Mouse (Mus musculus) spleen, adult 18-20 months (tissue): ENCODE results near the gene Gm49354.
A peak's percentile ranks its signal among the peaks of the same experiment; 100 is the strongest.
"Not testable (repeated sequence)": the region's sequence is repeated elsewhere in the genome, so short reads cannot be mapped to it uniquely, and the experiment has no call there.

ENCODE experiments used
- DNase-seq, 2 experiments: peaks; one replicate each; pipeline ENCODE4 v3.0.0; 2022; ENCODE audit warnings: mixed read lengths in 2 of 2

Gene Gm49354

DNA sequence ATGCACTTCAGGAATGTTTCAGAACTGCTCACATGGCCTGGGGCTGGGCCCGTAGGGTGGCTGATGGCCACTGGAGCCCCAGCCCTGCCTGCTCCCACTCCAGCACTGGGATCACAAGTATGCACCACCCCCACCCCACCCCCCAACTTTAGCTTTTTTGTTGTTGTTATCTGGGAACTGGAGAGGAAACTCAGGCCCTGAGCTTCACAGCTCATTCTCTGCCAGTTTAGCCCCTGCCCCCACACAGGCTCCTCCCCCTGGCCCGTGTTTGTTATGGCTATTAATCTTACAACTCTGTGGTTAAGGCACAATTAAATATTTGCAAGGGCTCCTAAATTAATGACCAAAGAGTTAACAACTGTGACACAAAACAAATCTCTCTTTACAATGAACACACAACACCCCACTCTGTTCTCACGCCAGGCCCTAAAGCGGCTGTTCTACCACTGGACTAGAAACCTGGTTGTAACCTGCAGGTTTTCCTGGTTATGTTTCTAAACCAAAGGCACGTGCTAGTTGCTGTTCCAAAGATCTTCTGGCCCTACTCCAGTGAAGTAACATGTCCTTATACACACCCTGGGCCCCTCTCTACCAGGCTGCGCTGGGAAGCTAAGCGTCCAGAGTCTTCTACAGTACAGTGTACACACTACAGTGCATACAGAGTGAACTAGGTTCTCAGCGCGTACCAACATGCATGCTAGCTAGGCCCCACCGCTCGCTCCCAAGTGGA lies 15.1 kb downstream of the Gm49354 start:
- DNase-seq = no peak

DNA sequence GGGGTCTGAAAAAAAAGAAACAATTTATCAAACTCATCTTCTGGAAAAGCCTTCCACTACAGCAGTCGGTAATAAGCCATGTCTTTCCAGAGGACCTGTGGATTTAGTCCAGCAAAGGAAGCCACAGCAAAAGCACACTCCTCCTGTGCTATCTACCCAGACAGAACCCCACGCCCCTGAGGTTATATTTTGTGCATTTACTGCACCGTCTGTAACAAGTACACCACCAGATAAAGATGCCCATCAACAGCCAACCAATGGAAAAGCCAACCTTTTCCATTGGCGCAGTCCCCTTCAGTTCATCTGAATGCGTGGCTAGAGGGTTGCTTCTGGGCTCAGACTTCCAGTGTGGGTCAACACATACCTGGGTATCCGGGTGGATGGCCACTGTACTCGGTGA lies 19.3 kb downstream of the Gm49354 start:
- DNase-seq = no peak

DNA sequence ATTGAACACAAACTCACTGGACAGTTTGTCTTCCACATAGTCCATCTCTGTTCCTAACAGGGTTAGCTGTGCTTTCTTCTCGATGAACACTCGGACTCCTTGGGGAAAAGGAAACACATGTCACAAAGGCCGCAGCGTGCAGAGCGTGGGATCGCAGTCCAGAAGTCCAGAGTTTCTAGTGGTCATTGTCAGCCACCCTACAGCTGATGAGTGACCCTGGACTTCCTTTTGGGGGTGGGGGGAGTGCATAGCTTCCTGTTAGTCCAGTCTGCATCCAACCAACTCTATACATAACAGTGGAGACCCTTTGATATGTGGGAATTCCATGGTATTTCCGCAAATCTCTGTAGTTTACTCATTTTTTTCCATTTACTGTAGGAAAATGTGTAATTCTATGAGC lies 25.1 kb downstream of the Gm49354 start:
- DNase-seq = no peak

DNA sequence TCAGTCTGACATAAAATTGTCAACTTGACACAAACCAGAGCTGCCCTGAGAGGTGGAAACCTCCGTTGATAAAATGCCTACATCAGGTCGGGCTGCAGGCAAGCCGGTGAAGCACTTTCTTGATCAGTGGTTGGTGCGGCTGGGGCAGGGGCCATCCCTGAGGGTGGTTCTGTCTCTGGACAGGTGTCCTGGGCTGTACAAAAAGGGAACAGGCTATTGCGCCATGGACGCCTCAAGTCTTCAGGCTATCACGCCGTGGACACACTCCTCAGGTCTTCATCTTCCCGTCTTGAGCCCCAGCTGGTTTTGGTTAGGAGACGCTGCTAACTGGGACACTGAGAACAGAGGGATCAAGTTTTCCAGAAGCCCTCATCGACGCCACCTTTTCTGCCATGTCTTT lies 31.7 kb downstream of the Gm49354 start:
- no peak for DNase-seq

DNA sequence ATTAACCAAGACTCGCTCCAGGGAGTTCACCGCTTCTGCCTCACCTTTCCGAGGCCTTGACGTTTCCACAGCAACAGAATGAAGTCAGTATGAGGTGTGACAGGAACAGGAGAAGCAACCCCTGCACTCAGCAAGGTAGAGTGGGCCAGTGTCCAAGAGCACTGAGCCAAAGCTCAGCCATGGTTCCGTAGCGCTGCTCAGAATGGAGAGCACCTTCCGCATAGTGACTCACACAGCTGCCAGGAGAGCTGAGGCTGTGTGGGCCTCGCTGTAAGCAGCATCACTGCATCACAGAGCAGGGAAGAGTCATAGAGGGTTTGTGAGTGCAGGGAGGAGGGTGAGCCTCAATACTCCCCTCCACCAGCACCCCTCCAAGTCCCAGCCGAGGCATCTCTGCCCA lies 35.3 kb downstream of the Gm49354 start, which contains the start of gene 1700014D04Rik:
1700014D04Rik (minus strand) TSS at position 42 of the 400 bp plus-strand sequence.
- DNase-seq = no peak

DNA sequence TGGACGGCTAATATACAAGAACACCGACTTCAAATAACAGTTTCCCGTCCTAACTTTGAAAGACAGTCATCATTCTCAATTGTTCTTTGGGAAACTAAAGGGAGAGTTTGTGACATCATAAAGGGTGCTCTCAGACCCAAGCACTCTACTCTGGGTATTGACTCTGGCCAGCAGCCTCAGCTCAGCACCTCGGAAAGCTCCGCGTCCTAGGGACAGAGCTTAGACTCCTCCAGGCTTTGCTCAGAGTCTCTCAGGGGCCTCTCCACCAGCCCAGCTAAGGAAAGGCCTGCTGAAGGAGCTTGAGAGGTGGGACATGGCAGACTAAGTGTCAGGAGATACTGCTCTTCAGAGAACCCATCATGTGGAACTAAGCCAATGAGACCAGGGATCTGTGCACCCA lies 35.9 kb downstream of the Gm49354 start:
- no peak for DNase-seq

DNA sequence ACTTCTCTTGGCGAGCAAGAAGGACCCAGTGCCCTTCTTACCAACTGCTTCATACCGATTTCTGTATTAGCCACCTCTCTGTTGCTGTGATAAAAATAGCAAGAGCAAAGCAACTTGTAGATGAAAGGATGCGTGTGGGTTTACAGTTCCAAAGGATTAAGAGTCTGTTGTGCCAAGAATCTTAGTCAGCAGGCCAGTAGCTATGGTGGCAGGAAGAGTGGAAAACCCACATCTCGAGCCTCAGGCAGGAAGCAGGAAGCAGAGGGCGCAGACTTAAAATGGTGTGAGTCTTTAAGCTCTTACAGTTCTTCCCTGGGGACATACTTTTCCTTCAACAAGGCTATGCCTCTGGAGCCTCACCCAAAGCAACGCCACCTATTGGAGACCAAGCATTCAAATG lies 36.6 kb downstream of the Gm49354 start:
- DNase-seq = no peak

DNA sequence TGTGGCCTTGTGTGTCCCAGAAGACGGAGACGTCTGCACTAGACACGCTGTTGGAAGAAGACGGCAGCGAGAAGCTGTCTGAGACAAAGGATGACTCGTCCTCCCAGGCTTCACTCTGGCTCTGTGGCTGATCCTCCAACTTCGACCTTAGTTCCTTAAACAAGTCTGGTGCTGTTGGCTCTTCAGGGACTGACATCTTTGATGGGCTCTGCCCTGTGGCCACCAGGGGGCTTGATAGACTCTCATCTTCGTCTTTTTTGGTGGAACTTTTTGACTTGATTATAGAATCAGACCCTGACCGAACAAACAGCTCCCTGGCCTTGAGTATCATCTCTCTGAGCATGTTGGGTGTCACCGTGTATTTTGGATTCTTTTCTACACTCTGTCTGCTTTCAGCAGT lies 40.3 kb downstream of the Gm49354 start:
- DNase-seq = peak in 1 of 2 experiments; percentile 11

DNA sequence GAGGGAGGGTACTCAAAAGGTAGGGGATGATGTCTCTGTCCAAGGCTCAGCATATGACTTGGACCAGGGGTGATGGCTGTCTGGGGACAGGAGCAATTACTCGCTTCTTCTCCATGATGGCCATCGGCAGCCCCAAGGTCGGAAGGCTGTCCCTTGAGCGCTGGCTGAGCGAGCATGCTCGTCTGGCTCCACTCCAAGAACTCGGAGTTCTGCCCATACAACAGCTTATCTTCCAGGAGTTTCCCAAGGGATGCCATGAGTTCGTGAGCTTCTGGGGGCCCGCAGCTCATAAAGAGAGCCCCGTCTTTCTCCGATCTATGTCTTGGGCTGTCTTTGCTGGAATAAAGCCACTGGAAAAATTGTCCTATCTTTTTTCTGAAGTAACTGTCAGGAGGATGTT lies 40.9 kb downstream of the Gm49354 start:
- no peak for DNase-seq

DNA sequence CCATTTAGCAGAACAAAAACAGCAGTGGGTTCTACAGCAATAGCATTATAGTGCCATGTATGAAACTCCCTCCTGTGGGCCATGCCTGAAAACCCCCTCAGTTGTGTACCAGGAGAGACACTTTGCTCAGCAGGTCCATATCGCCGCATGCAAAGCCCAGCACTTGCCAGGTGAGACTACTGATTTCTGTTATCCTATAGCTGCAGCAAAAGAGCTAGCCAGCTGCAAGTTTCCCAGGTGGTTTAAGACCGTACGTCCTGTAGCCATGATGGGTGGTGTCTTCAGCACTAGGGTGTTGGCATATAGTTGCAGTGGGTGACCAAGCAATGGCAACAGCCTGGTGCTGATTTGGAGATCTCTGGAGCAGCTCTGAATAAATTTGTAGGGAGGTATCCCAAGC lies 42.6 kb downstream of the Gm49354 start:
- no peak for DNase-seq

DNA sequence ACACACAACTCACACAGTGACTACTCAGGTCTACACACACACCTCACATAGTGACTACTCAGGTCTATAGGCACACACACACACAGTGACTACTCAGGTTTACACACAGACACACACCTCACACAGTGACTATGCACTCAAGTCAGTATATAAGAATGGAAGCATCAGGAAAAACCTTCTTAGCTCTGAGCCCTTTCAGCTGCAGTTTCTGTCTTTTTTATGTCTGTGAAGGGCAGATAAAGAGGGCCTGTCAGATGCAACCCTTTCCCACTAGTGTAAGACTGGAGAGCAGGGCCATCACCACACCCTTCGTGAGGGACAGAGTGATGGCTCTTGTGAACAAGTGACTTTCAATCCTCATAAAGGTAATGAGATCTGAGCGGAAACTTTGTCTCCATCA lies 43.6 kb downstream of the Gm49354 start:
- DNase-seq = no peak

DNA sequence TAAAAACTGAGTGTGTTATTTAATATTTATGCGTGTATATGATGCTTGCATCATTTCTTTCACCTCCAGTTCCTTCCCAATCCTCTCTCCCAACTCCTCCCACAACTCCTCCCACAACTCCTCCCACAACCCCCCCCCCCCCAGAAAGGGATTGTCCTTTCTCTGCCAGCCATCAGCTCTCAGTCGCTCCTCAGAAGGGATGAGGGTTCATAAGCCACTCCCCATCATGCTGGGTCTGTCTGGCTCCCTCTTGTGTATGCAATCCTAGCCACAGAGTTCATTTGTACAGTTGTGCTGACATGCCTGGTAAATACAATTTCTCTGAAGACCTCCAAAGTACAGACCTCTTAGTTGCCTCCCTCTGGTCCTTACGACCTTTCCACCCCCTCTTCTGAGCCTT lies 46.9 kb downstream of the Gm49354 start:
- no peak for DNase-seq

DNA sequence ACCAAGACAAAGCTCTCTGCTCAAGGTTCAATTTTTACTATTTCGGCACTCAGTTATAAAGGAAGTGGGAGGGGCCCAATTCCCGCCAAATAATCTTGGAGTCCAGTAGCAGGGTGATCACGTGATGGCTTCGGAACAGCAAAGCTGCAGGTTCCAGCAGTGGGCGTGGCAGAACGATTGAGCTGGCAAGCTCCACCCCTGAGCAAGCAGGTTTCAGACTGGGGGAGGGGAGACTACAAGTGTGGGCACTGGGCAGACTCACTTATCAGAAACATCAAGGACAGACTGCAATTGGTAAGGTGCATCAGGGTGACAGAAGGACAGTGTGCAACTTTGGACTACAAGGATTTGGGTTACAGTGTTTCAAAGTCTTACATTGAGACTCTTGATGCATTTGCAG lies 47.7 kb downstream of the Gm49354 start:
- not testable (repeated sequence) for DNase-seq

DNA sequence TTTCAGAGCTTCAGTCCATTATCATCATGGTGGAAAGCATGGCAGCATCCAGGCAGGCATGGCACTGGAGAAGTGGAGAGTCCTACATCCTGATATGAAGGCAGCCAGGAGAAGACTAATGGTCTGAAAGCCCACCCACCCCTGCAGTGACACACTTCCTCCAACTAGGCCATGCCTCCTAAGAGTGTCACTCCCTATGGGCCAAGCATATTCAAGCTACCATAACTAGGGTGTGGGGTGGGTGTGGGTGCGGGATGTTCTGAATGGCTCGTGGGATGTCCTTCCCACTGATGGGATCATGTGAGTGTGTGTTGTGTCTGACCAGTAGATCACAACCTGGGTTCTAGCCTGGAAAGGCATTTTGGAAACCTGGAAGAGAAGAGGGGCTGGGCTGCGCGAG lies 48.1 kb downstream of the Gm49354 start:
- no peak for DNase-seq

DNA sequence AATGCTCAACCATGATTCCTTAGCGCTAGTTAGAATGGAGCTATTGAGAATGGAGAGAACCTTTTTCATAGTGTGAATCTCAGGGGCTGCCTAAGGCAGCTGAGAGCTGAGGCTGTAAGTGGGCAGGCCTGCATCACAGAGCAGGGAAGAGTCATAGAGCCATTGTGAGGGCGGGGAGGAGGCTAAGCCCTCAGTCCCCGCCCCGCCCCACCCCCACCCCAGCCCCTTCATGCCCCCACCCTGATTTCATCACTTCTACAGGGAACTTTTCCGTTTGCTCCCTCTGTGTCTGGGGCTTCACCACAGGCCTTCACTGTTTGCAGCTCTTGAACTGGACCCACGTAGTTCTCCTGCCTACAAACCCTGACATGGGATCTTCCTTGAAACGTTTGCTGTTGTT lies 50.4 kb downstream of the Gm49354 start, which contains the start of gene Spata31d1d:
Spata31d1d (minus strand) TSS at position 101 of the 400 bp plus-strand sequence.
- no peak for DNase-seq

DNA sequence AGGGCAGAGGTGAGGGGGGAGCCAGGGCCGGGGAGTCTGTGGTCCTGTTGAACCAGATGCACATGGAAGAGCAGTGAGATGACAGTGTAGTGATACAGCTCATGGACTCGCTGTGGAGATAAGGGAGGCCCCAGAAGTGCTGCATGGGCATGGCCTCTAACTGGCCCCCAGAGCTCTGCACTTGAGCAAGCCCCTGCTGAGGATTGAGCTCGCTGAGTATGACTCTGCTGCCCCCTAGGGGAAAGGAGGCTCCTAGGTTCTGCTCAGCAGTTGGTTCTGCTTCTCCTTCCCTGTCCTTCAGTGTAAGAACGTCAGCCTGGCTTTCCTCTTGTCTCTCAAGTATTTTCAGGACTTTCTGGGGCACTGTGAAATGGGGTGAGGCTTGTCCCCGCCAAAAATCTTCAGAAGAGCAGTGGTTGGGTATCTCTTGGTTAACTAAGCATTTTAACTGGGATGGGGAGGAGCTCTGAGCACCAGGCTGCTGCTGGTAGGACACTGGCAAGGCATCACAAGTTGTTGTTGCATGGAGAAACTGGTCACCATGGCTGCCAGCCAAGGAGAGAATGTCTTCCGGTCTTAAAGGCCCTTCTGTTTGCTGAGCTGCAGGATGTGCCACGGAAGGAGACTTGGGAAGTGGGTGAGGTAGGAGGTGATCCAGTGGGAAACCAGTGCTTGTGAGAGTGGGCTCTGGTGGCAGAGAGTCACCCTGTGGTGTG lies 53.5 kb downstream of the Gm49354 start:
- peak; percentile 53 to 76 for DNase-seq

DNA sequence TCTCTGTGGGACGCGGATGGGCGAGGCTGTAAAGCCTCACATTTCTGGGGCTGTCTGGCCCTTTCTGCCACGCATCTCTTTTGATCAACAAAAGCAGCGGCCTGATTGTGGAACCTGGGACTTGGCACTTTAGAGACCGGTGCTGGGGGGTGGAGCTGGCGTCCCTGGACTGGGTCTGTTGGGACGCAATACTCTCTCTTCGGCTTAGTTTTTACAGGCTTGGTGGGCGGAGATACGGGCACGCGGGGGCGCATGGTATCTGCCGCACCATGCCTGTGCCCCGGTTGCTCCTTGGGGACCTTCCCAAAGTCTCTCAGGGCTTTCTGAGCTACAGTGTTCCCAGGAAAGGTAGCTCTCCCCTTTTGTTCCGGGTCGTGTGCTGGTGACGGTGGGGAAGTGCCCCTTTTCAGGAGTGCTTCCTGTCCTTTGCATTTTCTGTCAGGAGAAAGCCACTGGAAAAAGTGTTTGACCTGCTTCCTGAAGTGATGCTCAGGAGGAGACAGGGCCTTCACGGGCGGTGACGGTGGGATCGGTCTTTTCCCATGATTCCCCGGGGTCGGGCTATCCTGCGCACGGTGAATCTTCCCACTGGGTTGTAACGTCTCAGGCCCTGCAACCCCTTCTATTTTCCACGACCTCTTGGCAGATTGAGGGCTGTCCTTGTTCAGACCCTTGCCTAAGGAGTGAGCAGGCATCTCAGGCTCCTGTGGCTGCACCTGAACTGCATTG lies 55.7 kb downstream of the Gm49354 start:
- no peak for DNase-seq

DNA sequence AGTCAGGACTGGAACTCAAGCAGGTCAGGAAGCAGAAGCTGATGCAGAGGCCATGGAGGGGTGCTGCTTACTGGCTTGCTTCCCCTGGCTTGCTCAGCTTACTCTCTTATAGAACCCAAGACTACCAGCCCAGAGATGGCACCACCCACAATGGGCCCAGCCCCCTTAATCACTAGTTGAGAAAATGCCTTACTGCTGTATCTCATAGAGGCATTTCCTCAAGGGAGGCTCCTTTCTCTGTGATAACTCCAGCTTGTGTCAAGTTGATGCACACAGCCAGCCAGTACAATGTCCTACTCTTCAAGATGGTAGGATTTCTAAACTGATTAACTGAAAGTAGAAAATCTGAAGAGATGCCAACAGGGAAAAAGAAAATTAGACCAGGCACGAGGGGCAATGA lies 60.0 kb downstream of the Gm49354 start:
- not testable (repeated sequence) for DNase-seq

DNA sequence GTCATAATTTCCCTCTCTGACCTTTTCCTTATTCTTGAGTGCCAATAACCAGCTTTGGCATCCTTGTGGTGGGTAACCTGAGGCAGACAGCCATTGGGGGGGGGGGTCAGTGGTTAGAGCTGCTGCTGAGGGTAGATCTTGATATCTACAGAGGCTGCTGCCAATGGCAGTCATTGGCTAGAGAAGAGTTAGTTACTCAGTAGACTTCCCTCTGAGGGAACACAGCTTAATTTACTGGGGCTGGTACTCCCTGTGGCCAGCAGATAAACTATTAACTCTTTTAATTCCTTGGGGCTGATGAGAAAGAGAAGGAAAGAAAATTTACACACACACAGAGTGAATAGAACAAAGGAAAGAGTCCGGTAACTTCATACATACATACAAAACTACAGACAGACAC lies 62.6 kb downstream of the Gm49354 start:
- no peak for DNase-seq

DNA sequence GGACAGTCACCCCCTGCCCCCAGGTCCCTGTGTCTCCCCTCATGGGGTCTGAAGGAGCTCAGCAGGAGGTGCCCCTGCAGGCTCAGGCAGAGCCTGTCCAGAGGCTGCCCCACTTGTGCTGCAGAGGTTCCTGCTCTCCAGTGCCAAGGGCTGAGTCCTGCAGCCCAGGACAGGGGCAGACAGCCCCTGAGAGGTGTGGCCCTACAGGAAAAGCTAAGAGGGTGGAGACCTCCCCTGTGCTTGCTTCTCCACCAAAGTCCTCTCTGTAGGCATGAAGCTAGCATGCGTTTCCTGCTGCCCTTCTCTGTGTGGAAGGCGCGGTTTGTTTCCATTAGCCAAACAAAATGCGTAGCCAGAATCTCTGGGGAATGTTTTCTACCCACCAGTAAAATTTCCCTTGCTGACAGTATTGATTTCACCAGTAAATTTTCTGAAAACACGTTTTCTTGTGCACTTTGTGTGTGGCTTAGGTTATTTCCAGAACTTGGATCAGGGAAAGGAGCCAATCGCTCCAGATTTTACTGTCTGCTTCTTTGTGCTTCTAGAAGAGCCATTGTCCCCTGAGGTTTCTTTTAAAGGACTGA lies 63.1 kb downstream of the Gm49354 start:
- not testable (repeated sequence) for DNase-seq

DNA sequence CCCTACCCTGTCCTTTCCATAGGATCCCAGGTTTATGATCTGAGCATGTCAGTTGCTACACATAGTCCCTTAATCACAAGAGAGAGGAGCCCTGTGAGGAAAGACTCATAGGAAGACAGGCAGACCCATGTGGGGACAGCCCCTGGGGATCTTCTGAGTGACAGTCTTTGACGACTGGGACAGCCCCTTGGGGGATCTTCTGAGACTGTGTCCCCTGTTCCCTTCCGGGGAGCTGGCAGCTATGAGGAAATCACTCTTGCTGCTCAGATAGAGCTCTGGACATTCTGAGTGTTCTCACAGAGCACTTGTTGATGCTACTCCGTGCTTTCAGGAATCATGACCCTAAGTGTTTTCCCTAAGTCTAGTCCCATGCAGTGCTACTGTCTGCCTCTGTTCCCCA lies 68.3 kb downstream of the Gm49354 start:
- no peak for DNase-seq

DNA sequence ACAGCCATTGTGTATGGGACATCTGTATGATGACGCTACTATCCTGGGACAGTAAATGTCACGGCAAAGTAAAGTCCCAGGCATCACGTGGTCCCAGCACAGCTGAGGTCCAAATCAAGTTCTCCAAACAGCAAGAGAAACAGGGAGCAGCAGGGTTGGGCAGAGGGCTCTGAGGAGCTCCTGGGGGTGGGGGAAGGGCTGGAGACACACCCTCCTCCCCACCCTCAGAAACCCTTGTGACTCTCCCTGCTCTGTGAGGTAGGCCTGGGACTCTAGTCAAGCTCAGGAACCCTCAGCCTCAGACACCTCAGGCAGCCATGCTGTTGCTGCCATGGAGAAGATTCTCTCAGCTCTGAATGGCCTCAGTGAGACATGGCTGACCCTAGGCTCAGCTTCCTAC lies 70.1 kb downstream of the Gm49354 start, which contains the start of gene Spata31d1b:
Spata31d1b (plus strand) TSS at position 301 of the 400 bp plus-strand sequence.
- not testable (repeated sequence) for DNase-seq

DNA sequence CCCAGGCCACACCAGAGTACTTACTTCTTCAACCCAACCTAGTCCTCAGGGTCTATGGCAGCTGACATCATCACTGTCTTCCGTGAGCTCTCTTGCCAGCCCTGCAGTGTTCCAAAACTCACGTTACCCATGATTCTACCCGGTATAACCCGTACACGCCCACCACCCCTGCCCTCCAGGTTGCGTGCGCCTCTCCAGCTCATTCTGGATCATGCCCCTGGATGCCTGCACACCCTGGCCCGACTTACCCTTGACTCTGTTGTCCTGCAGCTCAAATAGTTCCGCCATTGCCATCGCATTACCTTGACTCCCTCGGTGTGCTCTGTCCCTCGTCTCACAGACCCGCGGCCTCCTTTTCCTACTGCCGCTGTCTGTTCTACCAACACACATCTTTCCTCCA lies 71.8 kb downstream of the Gm49354 start, which contains the start of gene Spata31d1a:
Spata31d1a (minus strand) TSS at position 101 of the 400 bp plus-strand sequence.
- no peak for DNase-seq
